Mouse (Mus musculus): ENCODE measurements at regions not wholly inside any gene's neighbourhood (a gene's known extent, or its start where the extent isn't known, plus 50 kb on each side); places are given as distances from the start of the nearest gene placed in this dataset.

- TF ChIP-seq CTCF (IDR thresholded peaks at IDR 0.05; ENCODE audit: control insufficient read depth, insufficient read depth, insufficient replicate concordance, low read depth, low read length) (no peak), POLR2A (IDR thresholded peaks at IDR 0.05; ENCODE audit: control insufficient read depth, low read depth, low read length) (no peak)
Measured at GRCm38 (mm10) chr9:103911347-103911746, 91.0 kb upstream of the Nphp3 start.
